Mouse (Mus musculus): ENCODE measurements around the gene Gucy2c. TPM values are rescaled to one million over a fixed set of nuclear protein-coding genes. Genes with fewer than 3 reads are reported as not detected.
"Not testable (repeated sequence)": the region's sequence is repeated elsewhere in the genome, so short reads cannot be mapped to it uniquely, and the experiment has no call there.

Gene Gucy2c
- polyA plus RNA-seq, 1 experiment from 2014 or later: 0.04 TPM

- no peak overlapping the region for H3K9ac ChIP-seq
- peaks cover 14% of the 10 kb centered on the region for H3K4me1 ChIP-seq
- H3K27ac ChIP-seq: no peak overlapping the region
- H3K9me3 ChIP-seq: no peaks in the 10 kb centered on the region
- no peak overlapping the region for H3K4me3 ChIP-seq
- H3K36me3 ChIP-seq: no peaks in the 10 kb centered on the region
- ATAC-seq (ENCODE audit: low FRiP score, low read depth): no peak
- H3K4me2 ChIP-seq (replicated peaks): no peak overlapping the region
- 86% methylated on average over 6 of the region's 6 CpGs for WGBS
- H3K27me3 ChIP-seq: no peaks in the 10 kb centered on the region
These were observed 19.7 kb upstream of the Gucy2c start for GRCm38 (mm10) chr6:136801274-136801673.

GRCm38 (mm10) chr6:136800710-136801109 lies 19.1 kb upstream of the Gucy2c start:
- Histone ChIP-seq H3K36me3 (no peaks in the 10 kb centered on the region), H3K9me3 (no peaks in the 10 kb centered on the region), H3K4me1 (peaks cover 14% of the 10 kb centered on the region), H3K4me3 (no peak overlapping the region), H3K4me2 (replicated peaks) (no peak overlapping the region), H3K27me3 (no peaks in the 10 kb centered on the region), H3K27ac (no peak overlapping the region), H3K9ac (no peak overlapping the region)
- no peak for ATAC-seq (ENCODE audit: low FRiP score, low read depth)
- WGBS: 93% methylated on average over 8 of the region's 8 CpGs

GRCm38 (mm10) chr6:136797874-136798693 lies 16.5 kb upstream of the Gucy2c start:
- H3K36me3 ChIP-seq; H3K4me2 ChIP-seq (replicated peaks); H3K9ac ChIP-seq; H3K4me3 ChIP-seq; H3K9me3 ChIP-seq; H3K27me3 ChIP-seq; H3K27ac ChIP-seq; ATAC-seq (ENCODE audit: low FRiP score, low read depth): not testable (repeated sequence)
- 84% methylated on average over 3 of the region's 3 CpGs for WGBS
- H3K4me1 ChIP-seq: peaks cover 14% of the 10 kb centered on the region

GRCm38 (mm10) chr6:136795850-136796249 lies 14.3 kb upstream of the Gucy2c start:
- Histone ChIP-seq H3K36me3 (no peaks in the 10 kb centered on the region), H3K9me3 (no peaks in the 10 kb centered on the region), H3K27ac (no peak overlapping the region), H3K9ac (no peak overlapping the region), H3K4me3 (no peak overlapping the region), H3K4me2 (replicated peaks) (no peak overlapping the region), H3K4me1 (peaks cover 14% of the 10 kb centered on the region), H3K27me3 (no peaks in the 10 kb centered on the region)
- WGBS: 66% methylated on average over 6 of the region's 6 CpGs
- ATAC-seq (ENCODE audit: low FRiP score, low read depth): 0 out of 2 replicates have a peak, but pooled peaks have one; percentile 29

GRCm38 (mm10) chr6:136795110-136795509 lies 13.5 kb upstream of the Gucy2c start:
- H3K27me3 ChIP-seq: no peaks in the 10 kb centered on the region
- H3K9ac ChIP-seq: no peak overlapping the region
- ATAC-seq (ENCODE audit: low FRiP score, low read depth): no peak
- no peak overlapping the region for H3K27ac ChIP-seq
- no peak overlapping the region for H3K4me3 ChIP-seq
- 68% methylated on average over 1 of the region's 1 CpGs for WGBS
- no peaks in the 10 kb centered on the region for H3K36me3 ChIP-seq
- H3K9me3 ChIP-seq: no peaks in the 10 kb centered on the region
- H3K4me2 ChIP-seq (replicated peaks): no peak overlapping the region
- peaks cover 14% of the 10 kb centered on the region for H3K4me1 ChIP-seq

- Histone ChIP-seq H3K9ac (peak overlapping the region; percentile 59), H3K4me3 (peak overlapping the region; percentile 42), H3K27ac (no peak overlapping the region), H3K9me3 (no peaks in the 10 kb centered on the region), H3K4me2 (replicated peaks) (peak overlapping the region; percentile 76), H3K27me3 (no peaks in the 10 kb centered on the region), H3K36me3 (no peaks in the 10 kb centered on the region), H3K4me1 (peaks cover 14% of the 10 kb centered on the region)
- ATAC-seq (ENCODE audit: low FRiP score, low read depth): 0 out of 2 replicates have a peak, but pooled peaks have one; percentile 33
- WGBS: under 1% methylated on average over 24 of the region's 24 CpGs
These were observed 12.4 kb upstream of the Gucy2c start for GRCm38 (mm10) chr6:136793831-136794525.

GRCm38 (mm10) chr6:136792884-136793758 lies 11.6 kb upstream of the Gucy2c start:
- peak overlapping the region; percentile 42 for H3K4me3 ChIP-seq
- no peak overlapping the region for H3K27ac ChIP-seq
- peaks cover 14% of the 10 kb centered on the region for H3K4me1 ChIP-seq
- no peak overlapping the region for H3K9ac ChIP-seq
- no peaks in the 10 kb centered on the region for H3K36me3 ChIP-seq
- WGBS: 9% methylated on average over 16 of the region's 16 CpGs
- H3K27me3 ChIP-seq: no peaks in the 10 kb centered on the region
- peak; percentile 46; the same call in 1 of the 2 replicates for ATAC-seq (ENCODE audit: low FRiP score, low read depth)
- no peaks in the 10 kb centered on the region for H3K9me3 ChIP-seq
- H3K4me2 ChIP-seq (replicated peaks): peak overlapping the region; percentile 76

GRCm38 (mm10) chr6:136789391-136789971 lies 7.9 kb upstream of the Gucy2c start:
- H3K4me1 ChIP-seq: peaks cover 14% of the 10 kb centered on the region
- no peak overlapping the region for H3K27ac ChIP-seq
- H3K36me3 ChIP-seq: no peaks in the 10 kb centered on the region
- no peak overlapping the region for H3K4me3 ChIP-seq
- ATAC-seq (ENCODE audit: low FRiP score, low read depth): no peak
- no peak overlapping the region for H3K4me2 ChIP-seq (replicated peaks)
- WGBS: 69% methylated on average over 5 of the region's 5 CpGs
- H3K9ac ChIP-seq: no peak overlapping the region
- H3K9me3 ChIP-seq: no peaks in the 10 kb centered on the region
- no peaks in the 10 kb centered on the region for H3K27me3 ChIP-seq

GRCm38 (mm10) chr6:136782761-136783160 lies 1.2 kb upstream of the Gucy2c start:
- H3K4me2 ChIP-seq (replicated peaks): no peak overlapping the region
- no peak overlapping the region for H3K27ac ChIP-seq
- no peak for ATAC-seq (ENCODE audit: low FRiP score, low read depth)
- no peaks in the 10 kb centered on the region for H3K36me3 ChIP-seq
- peaks cover 6% of the 10 kb centered on the region; the same call in 1 of the 2 replicates for H3K4me1 ChIP-seq
- H3K4me3 ChIP-seq: no peak overlapping the region
- no peaks in the 10 kb centered on the region for H3K9me3 ChIP-seq
- 72% methylated on average over 9 of the region's 9 CpGs for WGBS
- no peak overlapping the region for H3K9ac ChIP-seq
- no peaks in the 10 kb centered on the region for H3K27me3 ChIP-seq

- Histone ChIP-seq H3K27ac (no peak overlapping the region), H3K9me3 (no peaks in the 10 kb centered on the region), H3K4me2 (replicated peaks) (no peak overlapping the region), H3K36me3 (no peaks in the 10 kb centered on the region), H3K27me3 (no peaks in the 10 kb centered on the region), H3K9ac (no peak overlapping the region), H3K4me3 (no peak overlapping the region), H3K4me1 (peaks cover 6% of the 10 kb centered on the region; the same call in 1 of the 2 replicates)
- ATAC-seq (ENCODE audit: low FRiP score, low read depth): no peak
- 88% methylated on average over 12 of the region's 12 CpGs for WGBS
These were observed 581 bp upstream of the Gucy2c start for GRCm38 (mm10) chr6:136782146-136782545.

GRCm38 (mm10) chr6:136776392-136776791 lies 5.2 kb downstream of the Gucy2c start:
- H3K9ac ChIP-seq: no peak overlapping the region
- H3K27ac ChIP-seq: no peak overlapping the region
- H3K4me3 ChIP-seq: no peak overlapping the region
- no peak overlapping the region for H3K4me2 ChIP-seq (replicated peaks)
- H3K4me1 ChIP-seq: peaks cover 4% of the 10 kb centered on the region; the same call in 1 of the 2 replicates
- H3K9me3 ChIP-seq: no peaks in the 10 kb centered on the region
- H3K36me3 ChIP-seq: no peaks in the 10 kb centered on the region
- WGBS: 89% methylated on average over 1 of the region's 1 CpGs
- H3K27me3 ChIP-seq: no peaks in the 10 kb centered on the region
- no peak for ATAC-seq (ENCODE audit: low FRiP score, low read depth)

Data from limb, embryonic 13.5 days (tissue).